Mouse (Mus musculus) B cell, adult 67 days (primary cell): ENCODE measurements around the gene Rgl1. TPM values are rescaled to one million over a fixed set of nuclear protein-coding genes. Genes with fewer than 3 reads are reported as not detected.

Experiments
- total RNA-seq, 2 experiments: library from RNA; stranded (reverse); gene quantifications; 4 replicates each; pipeline ENCODE4 v1.2.4; 2023

Rgl1 gene
- total RNA-seq = 10 to 100 TPM; 29.1 to 34.4 TPM

DNA sequence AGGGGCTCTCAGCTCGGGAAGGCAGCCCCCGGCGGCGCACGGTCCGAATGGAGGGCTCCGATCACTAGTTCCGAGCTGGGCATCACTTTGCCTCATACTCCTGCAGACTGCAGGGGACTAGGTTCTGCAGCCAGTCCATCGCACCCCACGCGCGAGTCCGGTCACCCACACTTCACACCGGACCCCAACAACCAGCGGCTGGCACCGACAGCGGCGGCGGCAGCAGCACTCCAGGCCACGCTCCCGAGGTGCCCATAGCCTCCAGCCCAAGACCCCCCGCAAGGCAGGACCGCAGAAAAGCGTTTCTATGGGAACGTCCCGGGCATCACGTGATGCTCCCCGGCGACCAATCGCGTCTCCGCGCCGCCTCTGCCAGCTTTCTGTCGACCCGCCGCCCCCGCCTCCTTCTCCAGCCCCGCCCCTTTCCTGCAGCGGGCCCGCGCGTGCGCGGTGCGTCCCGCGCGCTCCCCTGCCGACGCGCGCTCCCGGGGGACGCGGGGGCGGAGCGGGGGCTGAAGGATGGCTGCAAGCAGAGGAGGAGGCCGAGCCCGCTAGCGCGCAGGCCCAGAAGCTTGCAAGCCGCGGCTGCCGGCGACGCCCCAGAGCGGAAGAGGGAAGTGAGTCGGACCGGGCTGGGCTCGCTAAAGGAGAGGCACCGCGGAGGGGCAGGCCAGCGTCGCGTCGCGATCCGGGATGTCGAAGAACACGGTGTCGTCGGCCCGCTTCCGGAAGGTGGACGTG lies at the start of gene Rgl1, which contains the start of gene Arpc5:
Rgl1 (minus strand) TSS at position 320 of the 741 bp plus-strand sequence.
Arpc5 (plus strand) TSS at position 511 of the 741 bp plus-strand sequence.

GRCm38 (mm10) chr1:152799897-152800296 lies 33.7 kb upstream of the Rgl1 start, which contains the start of gene Ncf2:
Gene Ncf2, plus strand, starts transcription at chr1:152800194.

DNA sequence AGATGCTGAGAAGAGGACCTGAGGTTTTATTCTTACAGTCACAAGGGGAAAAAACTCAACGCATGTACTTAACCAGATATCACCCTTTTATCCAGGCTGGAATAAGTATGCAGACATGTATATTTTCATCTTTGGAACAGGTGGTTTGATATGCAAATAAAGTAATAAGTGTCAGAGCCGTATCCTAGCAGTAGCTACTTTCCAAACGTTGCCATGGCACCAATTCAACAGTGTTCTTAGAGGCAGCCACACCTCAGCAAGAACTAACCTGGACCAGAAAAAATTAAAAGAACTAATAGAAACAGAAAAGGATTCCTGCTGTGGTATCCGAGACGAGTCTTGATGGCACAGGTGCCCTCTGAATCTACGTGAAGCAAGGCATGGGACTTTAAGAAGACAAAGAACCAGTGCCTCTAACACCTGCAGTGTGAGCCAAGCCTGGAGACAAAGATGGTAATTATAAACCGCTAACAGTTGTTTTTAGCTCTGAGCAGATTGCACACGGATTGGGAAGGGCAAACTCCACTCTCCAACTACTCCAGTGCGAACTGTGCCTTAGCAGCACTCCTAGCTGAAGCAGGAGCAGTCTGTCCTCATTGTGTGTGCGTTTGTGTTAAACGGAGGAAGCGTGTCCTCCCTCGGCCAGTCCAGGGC lies 15.7 kb downstream of the Rgl1 start, which contains the start of gene Apobec4:
Apobec4 (plus strand) TSS at position 240 of the 654 bp plus-strand sequence.

Other genes starting within 250 kb of the Rgl1 start
- not detected for gene Apobec4, start 15.8 kb downstream of the Rgl1 start, total RNA-seq
- gene Arpc5, start 191 bp upstream of the Rgl1 start, total RNA-seq = 100 to 1,000 TPM; 386 to 390 TPM
- 100 to 1,000 TPM; 249 to 272 TPM for gene Ncf2, start 33.8 kb upstream of the Rgl1 start, total RNA-seq
- gene Smg7, start 136.3 kb upstream of the Rgl1 start, total RNA-seq = 100 to 1,000 TPM; 154 to 172 TPM
- not detected for gene Nmnat2, start 188.6 kb upstream of the Rgl1 start, total RNA-seq